Mouse (Mus musculus): ENCODE results near the gene Gm10401.

DNA sequence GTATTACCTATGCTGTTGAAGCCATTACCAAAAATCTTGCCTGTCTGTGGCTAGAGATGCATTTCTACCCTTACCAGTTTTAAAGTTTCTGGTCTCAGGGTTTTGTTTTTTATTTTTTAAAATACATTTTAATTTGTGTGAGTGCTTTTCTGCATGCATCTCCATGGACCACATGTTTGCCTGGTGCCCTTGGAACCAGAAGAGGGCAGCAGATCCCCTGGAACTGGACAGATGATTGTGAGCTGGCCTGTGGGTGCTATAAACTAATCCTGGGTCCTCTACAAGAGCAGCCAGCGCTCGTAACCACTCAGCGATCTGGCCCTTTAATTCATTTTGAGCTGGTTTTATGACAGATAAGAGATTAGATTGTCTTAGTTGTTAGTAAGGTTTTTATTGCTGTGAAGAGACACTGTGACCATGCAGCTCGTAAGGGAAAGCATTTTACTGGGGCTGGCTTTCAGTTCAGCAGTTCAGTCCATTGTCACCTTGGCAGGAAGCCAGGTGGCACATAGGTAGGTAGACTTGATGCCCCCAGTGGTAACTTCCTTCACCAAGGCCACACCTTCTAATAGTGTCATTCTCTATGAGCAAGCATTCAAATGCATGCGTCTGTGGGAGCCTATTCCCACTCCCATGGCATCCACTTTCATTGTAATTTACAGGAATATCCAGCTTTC, 8.4 kb downstream of the Gm10401 start:
- TF ChIP-seq CTCF (IDR thresholded peaks at IDR 0.05; ENCODE audit: control insufficient read depth, insufficient read depth, insufficient replicate concordance, low read depth, low read length) = no peak
- TF ChIP-seq POLR2A (IDR thresholded peaks at IDR 0.05; ENCODE audit: control insufficient read depth, low read depth, low read length) = no peak

All from testis, adult 2 months (tissue).